Mouse (Mus musculus): Measurements from ENCODE around the gene Usp30.

DNA sequence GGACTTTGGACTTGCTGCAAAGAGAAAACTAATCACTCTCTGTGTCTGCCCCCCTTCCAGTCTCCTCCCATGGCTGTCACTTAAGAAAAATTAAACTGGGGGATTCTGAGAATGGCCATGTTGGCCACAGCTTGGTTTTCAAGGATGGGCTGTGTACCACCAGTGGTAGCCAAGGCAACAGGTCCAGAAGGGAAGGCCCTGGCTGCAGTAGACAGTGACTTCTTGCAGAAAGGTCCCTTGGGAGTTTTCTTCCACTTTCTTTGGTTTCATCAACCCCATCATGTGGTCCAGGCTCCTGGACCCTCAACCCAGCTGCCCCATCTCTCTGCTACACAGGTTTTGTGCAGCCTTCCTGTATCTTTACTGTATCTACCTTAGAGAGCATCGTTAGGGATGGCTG lies 24.4 kb upstream of the Usp30 start:
- TF ChIP-seq POLR2A (IDR thresholded peaks at IDR 0.05; ENCODE audit: extremely low read depth, insufficient read depth, low read length): no peak
- TF ChIP-seq CTCF (IDR thresholded peaks at IDR 0.05; ENCODE audit: extremely low read depth, insufficient read depth, low read length): no peak
